Mouse (Mus musculus) megakaryocyte-erythroid progenitor cell, adult 5 weeks (primary cell): Measurements from ENCODE around the gene Ankrd34a. TPM values are rescaled to one million over a fixed set of nuclear protein-coding genes. Genes with fewer than 3 reads are reported as not detected.

Experiments
- polyA plus RNA-seq: library from polyadenylated mRNA; stranded (reverse); fragments of >175 nt; gene quantifications from 2 replicates; pipeline ENCODE4 v1.2.3, GENCODE M21; 2012

Ankrd34a gene
- 0.02 and 0.05 TPM in 2 replicates for polyA plus RNA-seq

DNA sequence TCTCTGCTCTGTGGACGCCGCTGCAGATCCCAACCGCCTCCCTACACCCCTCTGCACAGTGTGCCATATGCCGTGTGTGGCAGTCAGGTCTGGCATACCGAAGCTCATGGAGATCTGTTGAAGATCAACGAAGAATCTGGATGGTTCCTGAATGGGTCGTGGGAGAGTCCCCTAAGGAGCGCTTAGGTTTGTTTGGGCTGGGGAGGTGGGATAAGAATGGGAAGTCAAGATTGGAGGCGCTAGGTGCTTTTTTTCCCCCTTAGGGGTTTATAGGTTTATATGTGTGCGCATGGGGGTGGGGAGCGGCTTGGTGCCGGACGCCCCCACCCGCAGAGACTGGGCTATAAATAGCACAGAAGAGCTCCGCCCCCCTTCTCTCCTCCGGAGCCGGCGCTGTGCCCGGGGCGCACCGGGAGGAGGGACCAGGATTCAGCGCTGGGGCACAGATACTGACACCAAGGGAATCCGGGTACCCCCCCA is at the start of gene Ankrd34a:
Ankrd34a (plus strand) TSS at position 409 of the 480 bp plus-strand sequence.

GRCm38 (mm10) chr3:96557694-96558093 is 38.7 kb upstream of the Ankrd34a start, which contains the start of gene Txnip:
TSS of gene Txnip (plus strand) at chr3:96557957.

DNA sequence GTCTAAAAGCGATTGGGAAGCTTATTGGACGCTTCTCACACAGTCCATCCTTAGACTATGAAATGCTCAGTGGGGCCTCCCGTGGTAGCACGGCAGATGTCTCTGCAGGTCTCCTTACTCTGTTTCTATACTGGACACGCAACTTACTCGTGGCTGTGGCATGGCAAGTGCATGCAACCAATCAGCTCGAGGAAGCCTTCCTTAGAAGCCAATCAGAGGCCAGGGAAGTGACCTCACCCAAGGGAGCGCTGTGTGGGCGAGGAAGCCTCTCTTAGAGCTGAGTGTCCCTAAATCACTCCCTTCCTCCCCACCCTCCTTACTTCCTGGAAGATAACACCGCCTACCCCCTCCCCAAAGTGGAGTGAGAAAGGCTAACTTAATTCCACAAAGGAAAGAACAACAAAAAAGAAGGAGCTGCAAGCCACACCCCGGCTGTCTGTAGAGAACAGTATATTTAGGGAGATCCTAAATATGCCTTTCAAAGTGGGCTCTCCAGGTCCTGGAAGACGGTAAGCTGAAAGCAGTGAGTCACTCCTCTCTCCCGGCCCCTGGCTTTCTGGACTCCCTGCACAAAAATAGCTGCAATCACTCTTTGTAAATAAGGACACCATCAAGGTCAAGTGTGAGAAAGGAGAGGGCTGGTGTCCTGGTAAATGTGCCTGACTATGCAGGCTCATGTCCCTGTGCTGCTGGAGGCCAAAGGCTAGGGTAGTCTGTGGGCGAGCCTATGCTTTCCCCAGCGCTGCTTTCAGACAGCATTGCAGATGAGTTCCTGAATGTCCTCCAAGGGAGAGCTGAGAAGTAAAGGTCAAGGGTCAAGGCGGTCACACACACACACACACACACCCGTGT is 19.5 kb upstream of the Ankrd34a start, which contains the start of gene Gm16253:
Gm16253 (plus strand) TSS at position 295 of the 852 bp plus-strand sequence.

GRCm38 (mm10) chr3:96593790-96594560 is 2.5 kb upstream of the Ankrd34a start, which contains the start of gene Polr3gl:
TSS of gene Polr3gl (minus strand) at chr3:96594181.

GRCm38 (mm10) chr3:96600639-96601250 is 4.3 kb downstream of the Ankrd34a start, which contains the start of gene Lix1l:
TSS of gene Lix1l (plus strand) at chr3:96601149.

DNA sequence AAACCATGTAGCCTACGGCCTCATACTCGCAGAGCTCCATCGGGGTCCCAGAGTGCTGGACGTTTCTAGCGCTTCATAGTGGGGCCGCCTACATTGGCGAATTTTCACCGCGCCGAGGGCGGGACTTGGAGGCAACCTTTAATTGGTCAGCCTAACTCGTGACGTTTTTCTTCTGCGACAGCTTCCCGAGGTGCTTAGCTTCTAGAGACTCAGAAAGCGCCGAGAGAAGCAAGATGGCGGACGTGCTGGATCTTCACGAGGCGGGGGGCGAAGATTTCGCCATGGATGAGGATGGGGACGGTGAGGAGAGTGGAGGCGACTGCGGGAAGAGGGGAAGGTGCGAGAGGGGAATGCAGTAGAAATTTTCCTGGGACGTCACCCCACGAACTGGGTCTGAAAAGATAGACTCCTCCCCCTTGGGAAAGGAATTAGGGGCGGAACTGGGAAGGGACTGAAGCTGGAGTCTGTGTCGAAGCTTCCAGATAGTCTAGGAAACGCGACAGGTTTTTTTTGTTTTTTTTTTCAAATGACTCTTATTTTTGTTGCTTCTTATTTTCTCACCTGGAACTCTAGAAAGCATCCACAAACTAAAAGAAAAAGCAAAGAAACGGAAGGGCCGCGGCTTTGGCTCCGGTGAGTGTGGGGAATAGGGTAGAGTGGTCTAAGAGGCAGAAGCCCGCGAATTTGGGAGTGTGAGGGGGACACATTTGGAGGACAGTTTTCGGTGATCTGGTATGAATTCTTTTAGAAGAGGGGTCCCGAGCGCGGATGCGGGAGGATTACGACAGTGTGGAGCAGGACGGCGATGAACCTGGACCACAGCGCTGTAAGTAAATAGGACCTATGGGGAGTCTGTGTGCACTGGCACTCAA is 33.5 kb downstream of the Ankrd34a start, which contains the start of gene Rbm8a:
Rbm8a (plus strand) TSS at position 205 of the 872 bp plus-strand sequence.

GRCm38 (mm10) chr3:96634928-96635879 is 38.8 kb downstream of the Ankrd34a start, which contains the start of the genes Pex11b and Gm42957:
TSS of gene Pex11b (plus strand) at chr3:96635376.
TSS of gene Gm42957 (plus strand) at chr3:96635474.

DNA sequence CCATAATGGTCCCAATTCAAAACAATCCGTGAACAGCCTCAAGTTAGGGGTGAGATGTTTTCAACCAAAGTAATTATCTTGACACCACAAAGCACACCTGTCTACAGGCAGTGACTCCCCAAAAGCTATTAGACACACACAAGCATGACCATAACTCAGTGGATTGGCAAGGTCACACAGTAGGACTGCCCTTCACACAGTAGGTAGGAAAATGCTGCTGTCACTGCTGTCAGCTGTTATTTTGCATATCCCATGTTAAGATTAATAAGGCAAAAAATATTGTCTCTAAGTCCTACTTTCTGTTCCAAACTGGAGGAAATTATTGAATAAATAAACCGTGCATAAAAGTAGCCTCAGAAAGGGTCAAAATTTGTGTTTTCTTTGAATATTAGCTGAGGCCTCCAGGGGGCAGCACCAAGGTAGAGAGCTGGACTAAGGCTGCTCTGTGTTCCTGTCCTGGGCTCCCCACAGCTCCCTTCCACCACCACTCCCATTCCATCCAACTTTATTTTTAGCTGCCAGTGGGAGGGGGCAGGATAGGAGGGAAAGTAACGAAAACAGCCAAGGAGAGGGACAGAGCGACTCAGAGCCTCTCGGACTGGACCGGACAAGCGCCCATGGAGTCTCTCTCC is 48.7 kb downstream of the Ankrd34a start, which contains the start of gene Itga10:
Itga10 (plus strand) TSS at position 567 of the 632 bp plus-strand sequence.

Other genes with a start within 250 kb of the Ankrd34a start
- gene BC107364, start 144.3 kb upstream of the Ankrd34a start, polyA plus RNA-seq: not detected in 2 replicates
- not detected in 2 replicates for gene Hfe2, start 71.5 kb upstream of the Ankrd34a start, polyA plus RNA-seq
- gene Txnip, start 38.7 kb upstream of the Ankrd34a start, polyA plus RNA-seq: 21.2 and 27.8 TPM in 2 replicates
- gene Gm16253, start 19.7 kb upstream of the Ankrd34a start, polyA plus RNA-seq: not detected in 2 replicates
- gene Polr3gl, start 2.5 kb upstream of the Ankrd34a start, polyA plus RNA-seq: 13.9 and 21.4 TPM in 2 replicates
- gene Lix1l, start 4.5 kb downstream of the Ankrd34a start, polyA plus RNA-seq: 0.32 and 0.78 TPM in 2 replicates
- gene Rbm8a, start 33.3 kb downstream of the Ankrd34a start, polyA plus RNA-seq: 101 and 117 TPM in 2 replicates
- 2.3 and 3.6 TPM in 2 replicates for gene Pex11b, start 38.7 kb downstream of the Ankrd34a start, polyA plus RNA-seq
- gene Gm42957, start 38.8 kb downstream of the Ankrd34a start, polyA plus RNA-seq: 0.07 and 0.15 TPM in 2 replicates
- gene Itga10, start 48.9 kb downstream of the Ankrd34a start, polyA plus RNA-seq: 0.28 and 0.50 TPM in 2 replicates
- 0.10 and 0.14 TPM in 2 replicates for gene Ankrd35, start 73.5 kb downstream of the Ankrd34a start, polyA plus RNA-seq
- 22.1 and 22.6 TPM in 2 replicates for gene Pias3, start 99.7 kb downstream of the Ankrd34a start, polyA plus RNA-seq
- gene Nudt17, start 111.9 kb downstream of the Ankrd34a start, polyA plus RNA-seq: 0.59 and 0.76 TPM in 2 replicates
- 8.6 and 9.4 TPM in 2 replicates for gene Polr3c, start 131.0 kb downstream of the Ankrd34a start, polyA plus RNA-seq
- 22.9 and 25.3 TPM in 2 replicates for gene Rnf115, start 131.0 kb downstream of the Ankrd34a start, polyA plus RNA-seq
- gene Pdzk1, start 232.6 kb downstream of the Ankrd34a start, polyA plus RNA-seq: 0.03 and 0.04 TPM in 2 replicates
- 0.99 and 1.0 TPM in 2 replicates for gene Cd160, start 232.7 kb downstream of the Ankrd34a start, polyA plus RNA-seq